Mouse (Mus musculus) myocyte (in vitro differentiated cells): ENCODE data around the gene Fam50a. TPM values are rescaled to one million over a fixed set of nuclear protein-coding genes. Genes with fewer than 3 reads are reported as not detected.

Experiments used
- H3K27me3 ChIP-seq: one replicate; pipeline ENCODE4 v1.6.1; 2011; ENCODE audit not compliant: control insufficient read depth, insufficient read depth, insufficient read length
- H3K36me3 ChIP-seq: one replicate; pipeline ENCODE4 v1.6.1; 2011; ENCODE audit not compliant: control insufficient read depth, insufficient read depth
- H3K4me2 ChIP-seq: one replicate; pipeline ENCODE4 v1.6.1; 2011; ENCODE audit warnings: low read depth, control low read depth
- H3K4me3 ChIP-seq: one replicate; pipeline ENCODE4 v1.5.1; 2011; ENCODE audit warnings: mild to moderate bottlenecking, control low read depth, moderate library complexity
- H3K79me2 ChIP-seq: one replicate; pipeline ENCODE4 v1.6.1; 2011; ENCODE audit not compliant: control insufficient read depth, insufficient read depth
- H3ac ChIP-seq: one replicate; pipeline ENCODE4 v1.6.1; 2011; ENCODE audit not compliant: control insufficient read depth, insufficient read length
- CEBPB ChIP-seq: IDR thresholded peaks from 2 replicates; pipeline ENCODE4 v1.6.1; 2011; ENCODE audit warnings: mild to moderate bottlenecking, moderate library complexity; ENCODE audit not compliant: poor library complexity, insufficient read depth, severe bottlenecking
- E2F4 ChIP-seq: IDR thresholded peaks from one replicate; pipeline ENCODE4 v1.6.1; 2011; ENCODE audit warnings: mild to moderate bottlenecking, control low read depth, moderate library complexity; ENCODE audit not compliant: insufficient read depth
- MAX ChIP-seq: IDR thresholded peaks from one replicate; pipeline ENCODE4 v1.6.1; 2011; ENCODE audit warnings: low read depth, mild to moderate bottlenecking, control low read depth
- MYOD1 ChIP-seq, 3 experiments: IDR thresholded peaks; one replicate each; pipeline ENCODE4 v1.6.1; 2011; ENCODE audit warnings: control low read depth in 2 of 3, low read depth in 2 of 3, mild to moderate bottlenecking in 2 of 3, moderate library complexity in 1 of 3; ENCODE audit not compliant: insufficient read length in 2 of 3, control insufficient read depth in 1 of 3
- MYOG ChIP-seq, 3 experiments: IDR thresholded peaks; one replicate each; pipeline ENCODE4 v1.6.1; 2011; ENCODE audit warnings: control low read depth in 2 of 3, low read depth in 2 of 3, mild to moderate bottlenecking in 2 of 3; ENCODE audit not compliant: insufficient read length in 2 of 3, control insufficient read depth in 1 of 3, insufficient read depth in 1 of 3
- POLR2A ChIP-seq: IDR thresholded peaks from one replicate; pipeline ENCODE4 v1.6.1; 2011; ENCODE audit warnings: low read depth, mild to moderate bottlenecking, control low read depth, moderate library complexity; ENCODE audit not compliant: insufficient read length
- POLR2AphosphoS2 ChIP-seq: IDR thresholded peaks from one replicate; pipeline ENCODE4 v1.6.1; 2011; ENCODE audit warnings: low read depth, control low read depth; ENCODE audit not compliant: insufficient read length
- REST ChIP-seq: IDR thresholded peaks from one replicate; pipeline ENCODE4 v1.6.1; 2011; ENCODE audit warnings: mild to moderate bottlenecking, control low read depth, moderate library complexity; ENCODE audit not compliant: insufficient read depth, insufficient read length
- SRF ChIP-seq: IDR thresholded peaks from one replicate; pipeline ENCODE4 v1.6.1; 2011; ENCODE audit warnings: low read depth; ENCODE audit not compliant: control insufficient read depth, insufficient read length
- TCF12 ChIP-seq: IDR thresholded peaks from one replicate; pipeline ENCODE4 v1.6.1; 2011; ENCODE audit warnings: mild to moderate bottlenecking, control low read depth; ENCODE audit not compliant: poor library complexity, insufficient read depth, severe bottlenecking
- TCF3 ChIP-seq: IDR thresholded peaks from one replicate; pipeline ENCODE4 v1.6.1; 2011; ENCODE audit warnings: low read depth, control low read depth; ENCODE audit not compliant: insufficient read length
- USF1 ChIP-seq: IDR thresholded peaks from one replicate; pipeline ENCODE4 v1.6.1; 2011; ENCODE audit warnings: low read depth, mild to moderate bottlenecking, control low read depth, moderate library complexity
- polyA plus RNA-seq: library from polyadenylated mRNA; unstranded; fragments of >200 nt; fragmentation: generic; extraction: Trizol; gene quantifications from one replicate; pipeline ENCODE4 v1.2.1, GENCODE M21; 2012; ENCODE audit warnings: missing spikeins

The Fam50a gene
- polyA plus RNA-seq, 1 experiment = 62.2 TPM

DNA sequence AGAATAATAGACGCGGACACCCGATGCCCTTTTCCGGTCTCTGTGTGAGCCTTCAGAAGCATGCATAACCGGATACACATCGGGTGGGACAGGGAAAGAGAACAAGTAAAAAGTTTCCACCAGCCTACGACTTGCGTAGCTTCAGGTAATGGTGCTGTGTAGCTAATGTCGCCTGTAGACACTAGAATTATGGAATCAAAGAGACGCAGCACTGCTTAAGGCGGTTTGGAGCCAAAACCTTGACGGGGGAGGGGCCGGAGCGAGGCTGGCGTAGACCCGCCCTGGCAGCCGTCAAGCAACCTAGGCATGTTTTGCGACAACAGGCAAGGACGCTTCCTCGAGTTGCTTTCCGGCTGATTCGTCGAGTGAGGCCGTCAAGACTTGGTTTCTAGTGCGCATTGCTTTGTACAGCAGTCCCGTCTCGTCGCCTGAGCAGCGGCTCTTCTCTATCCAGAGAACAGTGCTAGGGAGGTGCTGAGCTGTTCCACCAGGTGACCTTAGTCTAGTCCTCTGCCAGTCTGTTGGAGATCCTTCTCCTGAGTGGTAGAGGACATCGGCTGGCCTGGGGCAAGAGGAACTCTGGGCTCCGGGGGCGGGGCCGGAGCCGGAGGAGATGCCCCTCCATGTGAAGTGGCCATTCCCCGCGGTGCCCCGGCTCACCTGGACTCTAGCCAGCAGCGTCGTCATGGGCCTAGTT lies 30.3 kb upstream of the Fam50a start:
- H3K27me3 ChIP-seq = no peaks in the 10 kb centered on the region
- peak overlapping the region; percentile 67 for H3K4me3 ChIP-seq
- no peak for TF ChIP-seq MYOD1 (IDR thresholded peaks at IDR 0.05; ENCODE audit: control insufficient read depth in 1 of 3, insufficient read length in 2 of 3, low read depth in 2 of 3)
- no peak for TF ChIP-seq CEBPB
- TF ChIP-seq MYOG (IDR thresholded peaks at IDR 0.05; ENCODE audit: control insufficient read depth in 1 of 3, insufficient read depth in 1 of 3, insufficient read length in 2 of 3, low read depth in 2 of 3) = no peak
- no peak for TF ChIP-seq MAX
- peak; percentile 87 for TF ChIP-seq POLR2A
- no peak for TF ChIP-seq SRF
- no peak for TF ChIP-seq USF1
- peak; percentile 93 for TF ChIP-seq POLR2AphosphoS2
- TF ChIP-seq REST = no peak
- no peak for TF ChIP-seq E2F4
- H3ac ChIP-seq = peak overlapping the region; percentile 54
- H3K79me2 ChIP-seq = peaks cover 14% of the 10 kb centered on the region
- H3K4me2 ChIP-seq = peak overlapping the region; percentile 81
- no peaks in the 10 kb centered on the region for H3K36me3 ChIP-seq

DNA sequence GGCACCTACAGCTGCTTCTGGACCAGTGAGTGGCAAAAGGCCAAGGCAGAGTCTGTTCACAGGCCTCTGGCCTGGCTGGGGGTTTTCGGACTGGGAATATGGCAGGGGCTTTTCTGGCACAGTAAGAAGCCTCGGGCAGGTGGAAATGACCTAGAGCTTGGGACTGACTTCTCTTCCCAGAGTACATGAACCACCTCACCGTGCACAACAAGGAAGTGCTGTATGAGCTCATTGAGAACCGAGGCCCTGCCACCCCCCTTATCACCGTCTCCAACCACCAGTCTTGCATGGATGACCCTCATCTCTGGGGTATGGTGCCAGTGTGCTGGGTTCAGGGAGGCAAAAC lies 29.8 kb upstream of the Fam50a start:
- H3K79me2 ChIP-seq = peaks cover 14% of the 10 kb centered on the region
- peak overlapping the region; percentile 81 for H3K4me2 ChIP-seq
- H3K36me3 ChIP-seq = peaks cover 2% of the 10 kb centered on the region
- H3K27me3 ChIP-seq = no peaks in the 10 kb centered on the region
- H3ac ChIP-seq = peak overlapping the region; percentile 54
- H3K4me3 ChIP-seq = peak overlapping the region; percentile 67
- no peak for TF ChIP-seq SRF
- no peak for TF ChIP-seq POLR2A
- TF ChIP-seq TCF3 = no peak
- TF ChIP-seq TCF12 = no peak
- no peak for TF ChIP-seq E2F4
- TF ChIP-seq MYOG (IDR thresholded peaks at IDR 0.05; ENCODE audit: control insufficient read depth in 1 of 3, insufficient read depth in 1 of 3, insufficient read length in 2 of 3, low read depth in 2 of 3) = no peak
- TF ChIP-seq POLR2AphosphoS2 = no peak
- TF ChIP-seq REST = no peak
- TF ChIP-seq MAX = no peak
- TF ChIP-seq CEBPB = no peak
- no peak for TF ChIP-seq USF1
- no peak for TF ChIP-seq MYOD1 (IDR thresholded peaks at IDR 0.05; ENCODE audit: control insufficient read depth in 1 of 3, insufficient read length in 2 of 3, low read depth in 2 of 3)

DNA sequence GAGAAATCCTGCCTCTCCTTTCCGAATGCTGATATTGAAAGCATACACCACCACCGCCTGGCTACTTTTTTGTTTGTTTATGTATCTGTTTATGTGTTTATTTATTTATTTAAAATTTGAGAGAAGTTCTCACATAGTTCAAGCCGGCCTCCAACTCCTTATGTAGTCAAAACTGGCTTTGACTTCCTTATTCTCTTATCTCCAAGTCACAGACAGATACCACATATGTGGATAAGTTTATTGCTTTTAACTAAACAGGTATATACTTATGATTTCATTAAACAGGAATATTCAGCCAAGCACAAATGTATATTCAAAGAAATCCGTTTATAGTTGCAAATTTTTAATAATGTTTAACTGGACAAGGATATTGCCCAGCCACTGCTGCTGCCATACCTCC lies 19.4 kb upstream of the Fam50a start:
- Histone ChIP-seq H3K36me3 (no peaks in the 10 kb centered on the region), H3K4me2 (no peak overlapping the region), H3K4me3 (no peak overlapping the region), H3ac (no peak overlapping the region), H3K27me3 (no peaks in the 10 kb centered on the region), H3K79me2 (peaks cover 8% of the 10 kb centered on the region)
- TF ChIP-seq TCF3 = no peak
- TF ChIP-seq POLR2AphosphoS2 = no peak

DNA sequence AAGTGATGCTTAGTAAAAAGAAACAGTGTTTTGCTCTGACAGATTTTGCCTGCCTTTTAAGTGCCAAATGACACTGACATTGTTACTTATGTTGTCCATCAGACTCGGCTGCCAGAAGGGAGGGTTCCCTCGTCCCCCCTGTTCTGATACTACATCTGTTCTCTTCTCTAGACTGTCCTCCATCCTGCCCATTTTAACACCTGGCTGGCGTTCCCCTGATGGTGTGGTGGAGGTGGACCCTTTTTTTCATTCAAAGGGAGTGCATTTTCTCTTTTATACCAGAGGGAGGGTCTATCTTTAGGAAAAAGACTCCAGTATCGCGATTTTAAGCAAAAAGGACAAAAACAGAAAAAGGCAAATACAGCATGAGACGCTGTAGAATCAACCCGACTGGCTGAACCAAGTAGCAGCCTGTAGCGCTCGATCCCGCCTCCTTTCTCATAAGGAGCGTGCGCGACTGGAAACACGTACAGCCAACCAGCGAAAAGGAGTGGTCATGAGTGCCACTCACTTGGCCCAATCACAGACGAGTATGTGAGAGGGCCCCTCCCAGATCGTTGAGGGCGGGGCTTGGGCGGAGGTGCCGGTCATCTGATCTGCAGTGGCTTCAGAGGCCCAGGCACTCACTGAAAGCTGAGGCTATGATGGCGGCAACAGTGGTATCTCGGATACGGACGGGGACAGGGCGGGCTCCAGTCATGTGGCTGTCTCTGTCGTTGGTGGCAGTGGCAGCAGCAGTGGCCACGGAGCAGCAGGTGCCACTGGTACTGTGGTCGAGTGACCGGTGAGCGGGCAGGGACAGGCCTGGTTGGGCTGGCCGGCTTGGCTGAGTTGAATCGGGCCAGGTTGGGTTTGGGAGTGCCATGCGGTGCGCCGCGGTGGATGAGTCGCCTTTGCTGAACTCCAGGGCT lies 16.0 kb upstream of the Fam50a start, which contains the start of gene Atp6ap1:
Atp6ap1 (plus strand) TSS at position 560 of the 911 bp plus-strand sequence.
- Histone ChIP-seq H3K4me3 (peak within 1 kb of the TSS; percentile 53), H3ac (peak within 1 kb of the TSS; percentile 61), H3K27me3 (no peaks in the 10 kb centered on the region), H3K79me2 (peaks cover 14% of the 10 kb centered on the region), H3K4me2 (peak within 1 kb of the TSS; percentile 88), H3K36me3 (peaks cover 6% of the 10 kb centered on the region)
- TF ChIP-seq POLR2AphosphoS2 = peak; percentile 94
- peak in 1 of 3 experiments; percentile 35 for TF ChIP-seq MYOD1 (IDR thresholded peaks at IDR 0.05; ENCODE audit: control insufficient read depth in 1 of 3, insufficient read length in 2 of 3, low read depth in 2 of 3)
- no peak for TF ChIP-seq TCF12
- TF ChIP-seq MAX = no peak
- TF ChIP-seq USF1 = no peak
- peak; percentile 8 for TF ChIP-seq SRF
- TF ChIP-seq CEBPB = no peak
- no peak for TF ChIP-seq E2F4
- peak; percentile 95 for TF ChIP-seq POLR2A
- no peak for TF ChIP-seq TCF3
- TF ChIP-seq MYOG (IDR thresholded peaks at IDR 0.05; ENCODE audit: control insufficient read depth in 1 of 3, insufficient read depth in 1 of 3, insufficient read length in 2 of 3, low read depth in 2 of 3) = peak in 1 of 3 experiments; percentile 10
- no peak for TF ChIP-seq REST
